Mouse (Mus musculus) kidney, adult 8-10 months (tissue): Measurements from ENCODE around the gene Prdm5.

Source experiments
- DNase-seq, 2 experiments: peaks; one replicate each; pipeline ENCODE4 v3.0.0; 2022

Prdm5 gene

GRCm38 (mm10) chr6:65834013-65834412, 55.2 kb downstream of the Prdm5 start:
- DNase-seq: no peak

- DNase-seq: no peak
Observed at GRCm38 (mm10) chr6:65842579-65842978, 63.8 kb downstream of the Prdm5 start.

- DNase-seq: no peak
Observed at GRCm38 (mm10) chr6:65849127-65849526, 70.3 kb downstream of the Prdm5 start.

- no peak for DNase-seq
Observed at GRCm38 (mm10) chr6:65849687-65850086, 70.9 kb downstream of the Prdm5 start.

- DNase-seq: no peak
Observed at GRCm38 (mm10) chr6:65850221-65850620, 71.4 kb downstream of the Prdm5 start.

- no peak for DNase-seq
Observed at GRCm38 (mm10) chr6:65854020-65854419, 75.2 kb downstream of the Prdm5 start.

- no peak for DNase-seq
Observed at GRCm38 (mm10) chr6:65854585-65854984, 75.8 kb downstream of the Prdm5 start.

GRCm38 (mm10) chr6:65860609-65861008, 81.8 kb downstream of the Prdm5 start:
- no peak for DNase-seq

GRCm38 (mm10) chr6:65862836-65863235, 84.0 kb downstream of the Prdm5 start:
- DNase-seq: no peak

- DNase-seq: no peak
Observed at GRCm38 (mm10) chr6:65864233-65864632, 85.4 kb downstream of the Prdm5 start.

GRCm38 (mm10) chr6:65864919-65865318, 86.1 kb downstream of the Prdm5 start:
- no peak for DNase-seq

- DNase-seq: no peak
Observed at GRCm38 (mm10) chr6:65865861-65866260, 87.1 kb downstream of the Prdm5 start.

GRCm38 (mm10) chr6:65871754-65872278, 93.0 kb downstream of the Prdm5 start:
- DNase-seq: no peak

- DNase-seq: no peak
Observed at GRCm38 (mm10) chr6:65878300-65878699, 99.5 kb downstream of the Prdm5 start.

- DNase-seq: no peak
Observed at GRCm38 (mm10) chr6:65888835-65889234, 110.0 kb downstream of the Prdm5 start.

GRCm38 (mm10) chr6:65892045-65892660, 113.4 kb downstream of the Prdm5 start:
- no peak for DNase-seq

GRCm38 (mm10) chr6:65906657-65907182, 127.9 kb downstream of the Prdm5 start:
- no peak for DNase-seq

GRCm38 (mm10) chr6:65915421-65915820, 136.6 kb downstream of the Prdm5 start:
- no peak for DNase-seq

- no peak for DNase-seq
Observed at GRCm38 (mm10) chr6:65921703-65922102, 142.9 kb downstream of the Prdm5 start.

GRCm38 (mm10) chr6:65923501-65924084, 144.8 kb downstream of the Prdm5 start:
- DNase-seq: no peak

GRCm38 (mm10) chr6:65925737-65926333, 147.0 kb downstream of the Prdm5 start:
- no peak for DNase-seq

- DNase-seq: no peak
Observed at GRCm38 (mm10) chr6:65930523-65930922, 151.7 kb downstream of the Prdm5 start.

GRCm38 (mm10) chr6:65932776-65933175, 154.0 kb downstream of the Prdm5 start:
- no peak for DNase-seq

- DNase-seq: no peak
Observed at GRCm38 (mm10) chr6:65933177-65933576, 154.4 kb downstream of the Prdm5 start.
